Mouse (Mus musculus) limb, embryonic 12.5 days (tissue): ENCODE data around the gene Plscr3. TPM values are rescaled to one million over a fixed set of nuclear protein-coding genes. Genes with fewer than 3 reads are reported as not detected.

Experiments
- ATAC-seq: fragments of 200-750 bp; cut with Nextera tagmentation; 2 replicates; pipeline ENCODE4 v1.8.0; 2017; ENCODE audit warnings: low read depth, moderate TSS enrichment; ENCODE audit not compliant: insufficient number of reproducible peaks, insufficient read depth, low FRiP score, low TSS enrichment
- H3K27ac ChIP-seq: fragments of 300-500 bp; sonication (generic); 2 replicates; pipeline ENCODE4 v1.5.1; 2016; ENCODE audit warnings: mild to moderate bottlenecking, moderate library complexity
- H3K27me3 ChIP-seq: fragments of 300-500 bp; sonication (generic); 2 replicates; pipeline ENCODE4 v1.6.1; 2016; ENCODE audit warnings: mild to moderate bottlenecking, moderate library complexity
- H3K36me3 ChIP-seq: fragments of 300-500 bp; sonication (generic); 2 replicates; pipeline ENCODE4 v1.6.1; 2016; ENCODE audit warnings: mild to moderate bottlenecking, moderate library complexity
- H3K4me1 ChIP-seq: fragments of 300-500 bp; sonication (generic); replicated peaks from 2 replicates; pipeline ENCODE4 v1.6.1; 2016
- H3K4me2 ChIP-seq: fragments of 300-500 bp; sonication (generic); 2 replicates; pipeline ENCODE4 v1.6.1; 2016; ENCODE audit warnings: mild to moderate bottlenecking, moderate library complexity
- H3K4me3 ChIP-seq: fragments of 300-500 bp; sonication (generic); replicated peaks from 2 replicates; pipeline ENCODE4 v1.5.1; 2016; ENCODE audit warnings: mild to moderate bottlenecking
- H3K9ac ChIP-seq: fragments of 300-500 bp; sonication (generic); replicated peaks from 2 replicates; pipeline ENCODE4 v1.6.1; 2016; ENCODE audit warnings: mild to moderate bottlenecking, moderate library complexity
- H3K9me3 ChIP-seq: fragments of 300-500 bp; sonication (generic); 2 replicates; pipeline ENCODE4 v1.6.1; 2016; ENCODE audit warnings: mild to moderate bottlenecking, moderate library complexity
- WGBS: fragments of 180-500 bp; shearing (Covaris S2); methylation state at CpG from one replicate; pipeline ENCODE4 v1.1.7; 2016; 5-methylcytosine and 5-hydroxymethylcytosine counted together
- polyA plus RNA-seq: library from polyadenylated mRNA; unstranded; fragments of >200 nt; fragmentation: Nextera tagmentation; extraction: Ambion mirVana; gene quantifications from 2 replicates; pipeline ENCODE4 v1.2.1, GENCODE M21; 2016

Plscr3 gene
- polyA plus RNA-seq, 1 experiment from 2014 or later = 111 TPM

DNA sequence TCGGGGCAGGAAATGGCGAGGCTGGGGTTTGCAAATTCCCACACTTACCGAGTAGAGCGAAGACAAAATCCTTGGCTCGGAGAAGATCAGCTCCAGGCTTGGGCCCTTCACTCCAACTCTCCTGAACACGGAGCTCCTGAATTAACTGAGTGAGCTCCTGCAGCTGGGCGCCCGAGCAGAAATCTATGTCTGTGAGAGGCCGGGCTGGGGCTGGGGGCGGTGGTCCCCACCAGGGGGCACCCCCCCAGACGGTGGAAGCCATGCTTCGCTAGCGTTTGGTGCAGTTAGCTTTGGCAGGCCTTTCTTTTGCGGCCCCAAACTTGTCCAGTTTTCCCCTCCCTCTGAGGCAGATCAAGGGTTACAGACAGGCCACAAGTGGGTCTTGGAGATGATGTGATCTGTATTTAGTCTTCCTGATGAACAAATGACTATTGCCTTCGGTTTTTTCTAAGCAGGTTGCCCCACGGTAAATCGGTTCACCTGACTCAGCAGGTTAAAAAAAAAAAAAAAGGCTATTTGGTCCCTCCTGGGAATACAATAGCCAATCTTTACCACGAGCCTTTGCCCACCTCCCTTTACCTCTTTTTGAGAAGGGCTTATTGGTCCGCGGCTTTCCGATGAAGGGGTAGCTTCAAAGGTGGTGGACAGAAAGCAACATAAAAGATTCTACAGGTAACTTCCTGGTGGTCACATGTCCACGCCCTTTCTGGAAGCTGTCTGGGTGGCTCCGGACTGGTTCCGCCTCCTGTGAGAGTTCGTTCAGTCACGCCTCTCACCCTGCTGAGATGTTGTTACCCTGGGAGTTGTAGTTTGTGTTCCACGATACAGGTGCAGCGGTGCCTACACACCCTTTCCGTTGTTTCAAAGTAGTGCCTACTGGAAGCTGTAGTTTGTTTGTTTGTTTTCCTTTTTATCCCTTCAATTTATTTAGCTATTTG, 40.9 kb upstream of the Plscr3 start, which contains the start of gene Tmem102:
Gene Tmem102, minus strand, starts transcription at position 653 of the 938 bp plus-strand sequence.
- H3K4me1 ChIP-seq = peaks cover 47% of the 10 kb centered on the region
- peaks cover 77% of the 10 kb centered on the region for H3K27me3 ChIP-seq
- H3K4me2 ChIP-seq = peak within 1 kb of the TSS; percentile 92
- H3K9me3 ChIP-seq = peaks cover 9% of the 10 kb centered on the region
- H3K4me3 ChIP-seq = peak within 1 kb of the TSS; percentile 57
- WGBS = 6% methylated on average over 29 of the region's 29 CpGs
- H3K27ac ChIP-seq = no peak within 1 kb of the TSS
- H3K9ac ChIP-seq = 0 out of 2 replicates have a peak within 1 kb of the TSS, but pooled peaks have one; percentile 9
- no peak for ATAC-seq
- no peaks in the 10 kb centered on the region for H3K36me3 ChIP-seq

DNA sequence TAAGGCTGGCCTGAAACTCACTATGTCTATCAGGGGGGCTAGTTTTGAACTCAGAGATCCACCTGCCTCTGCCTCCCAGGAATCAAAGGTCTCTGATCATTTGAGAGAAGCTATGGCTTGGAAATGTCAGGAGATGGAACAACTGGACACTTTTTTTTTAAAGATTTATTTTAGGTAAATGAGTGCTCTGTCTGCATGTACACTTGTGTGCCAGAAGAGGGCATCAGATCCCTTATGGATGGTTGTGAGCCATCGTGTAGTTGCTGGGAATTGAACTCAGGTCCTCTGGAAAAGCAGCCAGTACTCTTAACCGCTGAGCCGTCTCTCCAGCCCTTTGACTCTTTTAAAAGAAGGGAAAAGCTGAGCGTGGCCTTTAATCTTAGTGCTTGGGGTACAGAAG, 39.8 kb upstream of the Plscr3 start:
- Histone ChIP-seq H3K9me3 (peaks cover 9% of the 10 kb centered on the region), H3K27me3 (peaks cover 66% of the 10 kb centered on the region), H3K36me3 (no peaks in the 10 kb centered on the region), H3K27ac (no peak overlapping the region), H3K9ac (no peak overlapping the region), H3K4me3 (no peak overlapping the region), H3K4me1 (peaks cover 38% of the 10 kb centered on the region), H3K4me2 (no peak overlapping the region)
- 78% methylated on average over 4 of the region's 4 CpGs for WGBS
- no peak for ATAC-seq

DNA sequence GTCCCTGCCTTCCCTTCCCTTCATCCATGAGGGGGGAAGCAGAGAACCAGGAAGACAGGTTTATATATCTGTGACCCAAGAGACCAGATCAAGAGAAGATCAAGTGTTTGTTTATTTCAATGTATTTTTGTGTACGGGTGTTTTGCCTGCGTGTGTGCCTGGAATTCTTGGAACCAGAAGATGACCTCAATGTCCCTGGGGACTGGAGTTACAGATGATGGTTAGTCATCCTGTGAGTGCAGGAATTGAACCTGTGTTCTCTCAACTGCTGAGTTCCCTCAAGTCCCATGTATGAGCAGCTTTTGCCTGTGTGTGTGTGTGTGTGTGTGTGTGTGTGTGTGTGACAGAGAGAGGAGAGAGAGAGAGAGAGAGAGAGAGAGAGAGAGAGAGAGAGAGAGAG, 38.5 kb upstream of the Plscr3 start:
- no peak overlapping the region for H3K4me3 ChIP-seq
- H3K27me3 ChIP-seq = peaks cover 53% of the 10 kb centered on the region
- H3K9ac ChIP-seq = no peak overlapping the region
- 77% methylated on average over 2 of the region's 2 CpGs for WGBS
- H3K27ac ChIP-seq = no peak overlapping the region
- H3K4me1 ChIP-seq = peaks cover 26% of the 10 kb centered on the region
- no peak overlapping the region for H3K4me2 ChIP-seq
- H3K9me3 ChIP-seq = peaks cover 9% of the 10 kb centered on the region
- no peaks in the 10 kb centered on the region for H3K36me3 ChIP-seq
- ATAC-seq = no peak

DNA sequence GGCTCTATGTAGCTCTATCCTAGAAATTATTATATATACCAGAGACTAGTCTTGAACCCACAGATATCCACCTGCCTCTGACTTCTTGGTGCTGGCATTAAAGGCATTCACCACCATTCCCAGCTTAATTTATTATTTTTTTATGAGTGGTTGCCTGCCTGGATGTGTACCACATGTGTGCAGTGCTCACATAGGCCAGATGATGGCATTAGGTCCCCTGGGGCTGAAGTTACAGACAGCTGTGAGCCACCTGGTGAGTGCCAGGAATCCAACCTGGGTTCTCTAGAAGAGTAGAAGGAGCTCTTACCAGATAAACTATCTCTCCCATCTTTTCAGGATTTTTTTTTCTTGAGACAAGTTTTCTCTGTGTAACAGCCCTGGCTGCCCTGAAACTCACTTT, 35.9 kb upstream of the Plscr3 start:
- ATAC-seq = no peak
- H3K36me3 ChIP-seq = no peaks in the 10 kb centered on the region
- no peak overlapping the region for H3K4me3 ChIP-seq
- H3K27me3 ChIP-seq = peaks cover 27% of the 10 kb centered on the region
- H3K4me2 ChIP-seq = no peak overlapping the region
- H3K9me3 ChIP-seq = peaks cover 9% of the 10 kb centered on the region
- H3K4me1 ChIP-seq = no peaks in the 10 kb centered on the region
- no peak overlapping the region for H3K27ac ChIP-seq
- no peak overlapping the region for H3K9ac ChIP-seq

DNA sequence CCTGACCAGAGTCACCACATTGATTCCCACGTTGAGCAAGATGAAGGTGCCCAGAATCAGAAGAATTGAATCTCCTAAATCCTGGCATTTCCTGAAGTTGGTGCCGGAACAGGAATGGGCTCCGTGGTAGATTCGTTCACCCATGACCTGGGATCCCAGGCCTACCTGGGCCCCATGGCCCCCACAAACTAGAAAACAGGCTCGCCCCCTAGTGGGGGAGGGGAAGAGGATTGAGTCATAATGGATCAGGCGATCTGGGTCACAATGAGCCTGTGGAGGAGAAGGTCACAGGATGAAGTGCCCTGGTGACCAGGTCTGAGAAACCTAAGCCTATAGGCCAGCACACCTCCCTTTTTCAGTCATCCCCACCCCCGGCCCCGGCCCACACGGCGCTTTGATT, 31.0 kb upstream of the Plscr3 start, which contains the start of gene Gm39566:
Gene Gm39566, minus strand, starts transcription at position 144 of the 400 bp plus-strand sequence.
- Histone ChIP-seq H3K9me3 (peaks cover 13% of the 10 kb centered on the region), H3K9ac (no peak within 1 kb of the TSS), H3K4me2 (no peak within 1 kb of the TSS), H3K27me3 (no peaks in the 10 kb centered on the region), H3K4me1 (no peaks in the 10 kb centered on the region), H3K4me3 (no peak within 1 kb of the TSS), H3K27ac (no peak within 1 kb of the TSS), H3K36me3 (no peaks in the 10 kb centered on the region)
- ATAC-seq = no peak
- 58% methylated on average over 10 of the region's 10 CpGs for WGBS

DNA sequence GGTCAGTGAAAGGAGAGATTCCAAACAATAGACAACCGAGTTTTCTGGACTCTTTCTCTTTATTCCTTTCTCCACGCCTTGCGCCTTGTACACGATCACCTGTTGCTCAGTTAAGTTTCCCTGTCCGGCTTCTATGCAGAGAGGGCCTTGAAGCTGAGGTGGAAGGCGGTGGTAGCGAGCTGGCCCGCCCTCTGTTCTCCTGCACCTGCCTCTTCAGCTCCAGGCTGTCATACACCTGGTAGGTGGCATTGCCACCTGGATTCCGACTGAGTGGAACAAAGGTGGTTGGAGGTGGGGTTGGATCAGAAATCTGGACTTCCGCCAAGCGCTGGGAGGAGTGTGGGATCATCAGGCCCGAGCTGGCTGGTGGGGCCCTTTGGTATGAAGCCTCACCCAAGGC, 29.7 kb upstream of the Plscr3 start:
- Histone ChIP-seq H3K4me2 (no peak overlapping the region), H3K4me3 (no peak overlapping the region), H3K36me3 (no peaks in the 10 kb centered on the region), H3K4me1 (no peaks in the 10 kb centered on the region), H3K9ac (no peak overlapping the region), H3K9me3 (peaks cover 13% of the 10 kb centered on the region), H3K27me3 (no peaks in the 10 kb centered on the region), H3K27ac (no peak overlapping the region)
- no peak for ATAC-seq
- WGBS = 91% methylated on average over 12 of the region's 12 CpGs

DNA sequence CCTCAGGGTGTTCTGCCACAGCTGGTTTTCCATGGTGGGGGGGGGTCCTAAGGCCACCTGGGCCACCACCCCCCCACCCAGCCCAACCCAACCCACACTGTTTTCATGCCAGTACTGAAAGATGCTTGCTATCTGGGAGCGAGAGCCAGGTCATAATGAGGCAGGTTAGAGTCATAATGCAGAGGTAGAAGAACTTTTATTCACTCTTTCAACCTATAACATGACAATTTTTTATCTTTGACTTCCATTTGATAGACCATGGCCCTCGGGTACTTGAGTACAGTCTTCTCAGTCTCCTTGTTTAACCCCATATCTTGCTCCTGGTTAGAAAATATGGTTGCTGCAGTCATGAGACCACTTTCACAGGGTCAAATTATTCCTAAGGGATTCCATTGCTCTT, 27.8 kb upstream of the Plscr3 start, which contains the start of gene Spem2:
Gene Spem2, minus strand, starts transcription at position 101 of the 400 bp plus-strand sequence.
- Histone ChIP-seq H3K27me3 (no peaks in the 10 kb centered on the region), H3K4me2 (no peak within 1 kb of the TSS), H3K36me3 (no peaks in the 10 kb centered on the region), H3K27ac (no peak within 1 kb of the TSS), H3K9ac (no peak within 1 kb of the TSS), H3K4me3 (no peak within 1 kb of the TSS), H3K9me3 (peaks cover 13% of the 10 kb centered on the region), H3K4me1 (no peaks in the 10 kb centered on the region)
- no peak for ATAC-seq
- WGBS = 89% methylated on average over 2 of the region's 2 CpGs

- Histone ChIP-seq H3K9me3 (peaks cover 13% of the 10 kb centered on the region), H3K27ac (no peak overlapping the region), H3K9ac (no peak overlapping the region), H3K36me3 (no peaks in the 10 kb centered on the region), H3K27me3 (no peaks in the 10 kb centered on the region), H3K4me2 (no peak overlapping the region), H3K4me3 (no peak overlapping the region), H3K4me1 (no peaks in the 10 kb centered on the region)
- ATAC-seq = no peak
- 93% methylated on average over 8 of the region's 8 CpGs for WGBS
Measured at GRCm38 (mm10) chr11:69818871-69819270, 27.3 kb upstream of the Plscr3 start.

DNA sequence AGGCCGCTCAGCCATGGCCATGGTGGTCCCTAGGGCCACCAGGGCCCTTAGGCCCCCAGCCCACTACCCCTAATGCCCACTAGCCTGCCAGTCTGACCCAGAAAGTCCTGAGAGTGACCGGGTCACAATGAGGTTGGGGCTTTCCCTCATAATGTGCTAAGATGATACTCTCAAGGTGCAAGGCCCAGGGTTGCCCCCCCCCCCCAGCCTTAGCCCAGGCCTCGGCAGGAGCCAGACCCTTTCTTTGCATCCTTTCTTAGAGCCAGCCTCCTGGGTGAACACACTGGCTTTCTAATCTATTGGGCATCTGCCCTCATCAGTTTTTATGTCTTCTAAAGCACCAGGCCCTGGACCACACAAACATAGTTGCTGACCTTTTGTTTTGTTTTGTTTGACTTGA, 24.1 kb upstream of the Plscr3 start, which contains the start of gene Spem1:
Gene Spem1, minus strand, starts transcription at position 101 of the 400 bp plus-strand sequence.
- no peak for ATAC-seq
- 92% methylated on average over 3 of the region's 3 CpGs for WGBS

DNA sequence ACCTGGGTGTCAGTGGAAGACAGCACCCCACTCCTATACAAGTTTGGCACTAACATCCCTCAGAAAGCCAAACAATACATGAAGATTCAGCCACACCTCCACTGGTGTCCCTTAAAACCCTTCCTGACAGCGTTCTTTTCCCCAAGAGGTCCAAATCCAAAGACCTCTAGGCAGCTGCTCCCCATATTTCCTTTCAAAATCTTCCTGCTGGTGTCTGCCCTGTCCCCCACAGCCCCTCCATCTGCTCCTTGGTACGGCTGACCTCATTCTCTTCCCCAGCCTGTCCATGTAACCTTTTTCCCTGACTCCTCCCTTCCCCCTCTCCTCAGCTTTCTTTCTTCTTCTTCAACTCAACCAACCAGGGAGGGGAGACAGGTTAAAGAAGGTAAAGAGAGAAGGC, 22.7 kb upstream of the Plscr3 start:
- Histone ChIP-seq H3K27me3 (no peaks in the 10 kb centered on the region), H3K9ac (no peak overlapping the region), H3K4me2 (no peak overlapping the region), H3K27ac (no peak overlapping the region), H3K9me3 (no peaks in the 10 kb centered on the region), H3K36me3 (peaks cover 43% of the 10 kb centered on the region), H3K4me3 (no peak overlapping the region), H3K4me1 (no peaks in the 10 kb centered on the region)
- no peak for ATAC-seq
- WGBS = 78% methylated on average over 2 of the region's 2 CpGs

More for the DNA sequence above, 24.1 kb upstream of the Plscr3 start, which contains the start of gene Spem1:
- no peak within 1 kb of the TSS for H3K4me3 ChIP-seq
- no peak within 1 kb of the TSS for H3K4me2 ChIP-seq
- no peak within 1 kb of the TSS for H3K9ac ChIP-seq
- H3K9me3 ChIP-seq = peaks cover 7% of the 10 kb centered on the region
- no peaks in the 10 kb centered on the region for H3K27me3 ChIP-seq
- no peak within 1 kb of the TSS for H3K27ac ChIP-seq
- no peaks in the 10 kb centered on the region for H3K4me1 ChIP-seq
- peaks cover 29% of the 10 kb centered on the region for H3K36me3 ChIP-seq

- H3K27ac ChIP-seq = no peak overlapping the region
- H3K4me1 ChIP-seq = peaks cover 12% of the 10 kb centered on the region
- H3K4me2 ChIP-seq = no peak overlapping the region
- H3K9ac ChIP-seq = no peak overlapping the region
- WGBS = 63% methylated on average over 5 of the region's 5 CpGs
- H3K4me3 ChIP-seq = no peak overlapping the region
- H3K9me3 ChIP-seq = no peaks in the 10 kb centered on the region
- H3K27me3 ChIP-seq = peaks cover 15% of the 10 kb centered on the region
- H3K36me3 ChIP-seq = peaks cover 83% of the 10 kb centered on the region
- ATAC-seq = no peak
Measured at GRCm38 (mm10) chr11:69828832-69829231, 17.3 kb upstream of the Plscr3 start.
